Mouse (Mus musculus) kidney, postnatal 36 days (tissue): ENCODE measurements around the gene Pkn3.
"Not testable (repeated sequence)": the region's sequence is repeated elsewhere in the genome, so short reads cannot be mapped to it uniquely, and the experiment has no call there.

ENCODE experiments used
- DNase-seq, 2 experiments: peaks; one replicate each; pipeline ENCODE4 v3.0.0; 2021 to 2022; ENCODE audit warnings: mixed read lengths in 2 of 2

The Pkn3 gene

DNA sequence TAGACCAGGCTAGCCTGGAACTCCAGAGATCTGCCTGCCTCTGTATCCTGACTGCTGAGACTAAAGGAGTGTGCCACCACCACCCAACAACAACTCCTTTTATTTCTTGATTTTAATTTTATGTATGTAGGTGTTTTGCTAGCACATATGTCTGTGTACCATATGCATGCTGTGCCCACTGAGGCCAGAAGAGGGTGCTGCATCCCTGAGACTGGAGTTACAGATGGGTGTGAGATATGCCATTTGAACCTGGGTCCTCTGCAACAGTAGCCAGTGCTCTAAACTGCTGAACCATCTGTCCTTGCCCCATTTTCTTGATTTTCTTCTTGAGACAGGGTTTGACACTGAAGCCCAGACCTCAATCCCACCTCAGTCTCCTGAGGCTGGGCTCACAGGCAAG lies 28.9 kb downstream of the Pkn3 start:
- DNase-seq: peak; percentile 53 to 80

DNA sequence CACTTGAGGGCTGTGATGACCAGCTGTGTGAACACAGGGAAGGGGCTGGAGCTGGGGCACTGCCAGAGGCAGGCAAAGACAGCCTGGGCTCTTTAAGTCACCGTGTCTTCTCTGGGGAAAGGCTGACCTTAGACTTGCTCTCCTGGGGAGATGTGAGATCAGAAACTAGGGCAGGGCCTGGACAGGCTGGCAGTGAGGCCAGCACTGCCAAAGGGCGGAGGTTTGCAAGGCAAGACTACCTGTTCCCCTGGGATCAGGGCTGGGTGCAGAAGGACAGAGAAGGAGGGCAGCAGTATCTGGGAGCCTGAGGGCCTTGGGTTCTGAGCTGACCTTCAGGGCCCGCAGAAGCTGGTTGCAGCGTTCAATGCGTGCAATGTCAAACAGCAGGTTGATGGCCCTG lies 30.2 kb downstream of the Pkn3 start:
- DNase-seq: no peak

DNA sequence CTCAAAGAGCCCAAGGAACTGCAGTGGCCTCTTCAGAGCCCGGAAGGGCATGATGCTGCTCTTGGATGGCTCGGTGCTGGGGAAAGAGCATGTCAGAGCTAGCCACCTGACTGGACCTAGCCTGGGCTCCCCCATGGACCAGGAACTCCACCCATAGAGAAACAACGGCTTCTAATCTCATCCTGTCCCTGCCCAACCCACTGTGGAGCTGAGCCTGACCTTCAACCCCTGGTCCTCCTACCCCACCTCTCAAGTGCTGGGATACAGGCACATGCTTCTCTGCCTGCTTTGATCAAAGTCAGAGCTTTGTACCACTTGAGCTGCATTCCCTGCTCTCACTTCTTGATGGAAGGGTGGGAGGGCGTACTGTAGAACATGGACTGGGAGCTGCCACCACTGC lies 30.8 kb downstream of the Pkn3 start:
- no peak for DNase-seq

DNA sequence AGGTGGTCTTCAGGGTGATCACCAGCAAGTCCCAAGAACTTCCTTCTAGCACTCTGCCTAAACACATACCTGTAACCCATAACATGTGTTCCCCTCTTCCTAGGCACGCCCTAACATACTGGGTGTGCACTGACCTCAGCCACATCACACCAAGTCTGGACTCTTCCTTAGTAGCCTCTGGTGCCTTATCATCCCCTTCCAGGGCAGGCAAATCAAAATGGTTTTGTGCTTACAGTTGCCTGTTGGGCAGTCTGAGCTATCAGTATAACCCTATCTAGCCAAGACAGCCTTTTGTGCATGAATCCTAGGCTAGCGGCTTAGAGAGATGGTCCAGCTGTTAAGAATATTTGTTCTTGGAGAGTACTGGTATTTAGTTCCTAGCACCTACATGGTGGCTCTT lies 34.0 kb downstream of the Pkn3 start:
- DNase-seq: no peak

DNA sequence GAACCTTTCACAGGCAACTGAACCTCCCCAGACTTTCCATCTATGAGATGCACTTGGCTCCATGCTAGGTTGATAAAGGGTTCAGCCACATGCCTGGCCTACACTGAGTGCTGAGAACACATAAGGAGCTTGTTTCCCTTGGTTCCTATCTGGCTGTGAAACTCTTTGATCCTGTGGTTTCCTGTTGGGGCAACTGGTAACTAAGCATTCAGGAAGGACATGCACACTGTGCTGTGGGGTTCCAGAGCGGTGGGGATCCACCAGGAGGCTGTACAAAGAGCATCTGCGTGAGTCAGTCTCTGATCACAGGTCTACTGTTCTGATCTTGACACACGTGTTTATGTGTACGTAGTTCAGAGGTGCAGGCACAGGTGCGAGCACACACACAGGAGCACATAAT lies 35.1 kb downstream of the Pkn3 start:
- DNase-seq: no peak

DNA sequence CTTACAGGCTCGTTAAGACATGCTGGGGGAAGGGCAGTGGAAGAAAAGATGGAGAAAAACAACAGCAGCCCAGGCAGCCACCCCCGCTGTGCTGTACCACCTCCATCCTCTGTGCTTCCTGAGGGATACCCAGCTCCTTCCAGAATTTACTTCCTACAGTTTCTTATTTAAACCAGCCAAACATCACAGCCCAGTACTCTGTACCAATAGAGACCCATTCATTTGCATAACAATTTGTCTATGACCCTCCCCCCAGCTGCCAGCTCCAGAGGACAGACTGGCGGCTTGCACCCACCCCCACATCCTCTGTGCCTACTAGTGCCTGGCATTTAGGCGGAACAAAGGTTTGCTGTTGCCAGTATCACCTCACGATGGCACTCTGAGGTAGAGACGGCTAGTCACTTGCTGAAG lies 42.2 kb downstream of the Pkn3 start:
- DNase-seq: no peak

DNA sequence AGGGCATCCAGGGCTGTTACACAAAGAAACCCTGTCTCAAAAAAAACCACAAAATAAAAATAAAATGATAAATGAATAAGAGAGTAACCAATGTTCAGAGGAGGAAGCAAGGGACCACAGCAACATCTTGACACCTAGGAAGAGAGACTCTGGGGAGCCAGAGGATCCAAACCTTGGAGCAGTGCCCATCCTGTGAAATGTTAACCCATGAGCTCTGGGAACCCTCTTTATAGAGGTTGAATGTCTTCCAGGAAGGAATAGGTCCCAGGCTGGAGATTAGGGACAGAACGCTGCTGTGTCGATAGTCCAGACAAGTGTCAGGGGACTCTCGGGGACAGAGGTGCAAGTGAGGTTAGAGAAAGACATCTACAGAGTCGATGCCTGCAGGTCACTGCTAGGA lies 42.8 kb downstream of the Pkn3 start:
- DNase-seq: peak; percentile 66 to 78

DNA sequence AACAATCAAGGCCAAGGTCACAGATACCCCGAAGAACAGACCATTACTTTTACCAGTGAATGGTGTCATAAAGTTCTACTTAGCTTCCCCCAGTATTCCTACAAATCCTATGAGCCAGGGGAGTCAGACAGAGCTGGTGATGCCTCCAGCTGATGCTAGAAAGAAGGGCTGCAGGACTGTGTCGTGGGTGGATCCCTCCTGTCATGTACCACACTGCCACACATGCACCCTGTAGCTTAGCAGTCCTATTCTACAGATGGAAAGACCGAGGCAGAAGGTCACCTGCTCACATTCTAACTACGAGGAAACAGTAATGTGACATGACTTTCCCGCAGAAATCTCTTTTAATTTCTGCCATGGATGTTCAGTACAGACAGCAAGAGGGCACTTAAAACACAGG lies 45.3 kb downstream of the Pkn3 start:
- no peak for DNase-seq

DNA sequence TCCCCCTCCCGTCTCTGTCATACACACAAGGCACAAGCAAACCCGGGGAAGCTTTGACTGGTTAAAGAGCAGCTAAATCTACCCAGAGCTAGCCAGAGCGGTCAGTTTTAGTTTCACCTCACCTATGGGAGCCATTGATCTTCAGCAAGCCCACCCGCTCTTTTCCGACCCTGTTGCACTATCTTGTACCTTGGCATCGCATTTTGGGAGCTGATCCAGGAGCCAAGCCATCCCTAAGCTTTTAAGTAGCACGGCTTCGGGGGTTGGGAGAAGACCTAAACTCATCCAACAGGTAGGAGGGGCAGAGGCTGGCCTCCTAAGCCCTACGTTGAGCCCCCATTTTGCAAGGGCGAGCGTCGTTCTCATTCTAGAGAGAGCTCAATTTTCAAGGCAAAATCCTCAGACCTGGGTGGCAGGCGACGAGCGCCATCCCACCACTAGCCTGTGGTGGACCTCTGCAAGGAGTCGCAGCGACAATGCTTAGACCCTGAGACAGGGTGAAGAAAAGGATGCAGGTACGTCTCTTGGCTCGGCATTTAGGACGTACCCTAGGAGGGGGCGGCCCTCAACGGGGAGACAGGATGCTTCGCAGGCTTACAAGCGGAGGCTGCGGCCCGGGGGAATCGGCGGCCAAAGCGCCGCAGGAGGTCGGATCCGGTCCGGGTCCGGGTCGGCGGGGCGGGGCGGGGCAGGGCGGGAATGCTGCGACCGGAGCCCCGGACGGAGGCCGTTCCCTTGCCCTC lies 46.4 kb downstream of the Pkn3 start:
- DNase-seq: no peak

DNA sequence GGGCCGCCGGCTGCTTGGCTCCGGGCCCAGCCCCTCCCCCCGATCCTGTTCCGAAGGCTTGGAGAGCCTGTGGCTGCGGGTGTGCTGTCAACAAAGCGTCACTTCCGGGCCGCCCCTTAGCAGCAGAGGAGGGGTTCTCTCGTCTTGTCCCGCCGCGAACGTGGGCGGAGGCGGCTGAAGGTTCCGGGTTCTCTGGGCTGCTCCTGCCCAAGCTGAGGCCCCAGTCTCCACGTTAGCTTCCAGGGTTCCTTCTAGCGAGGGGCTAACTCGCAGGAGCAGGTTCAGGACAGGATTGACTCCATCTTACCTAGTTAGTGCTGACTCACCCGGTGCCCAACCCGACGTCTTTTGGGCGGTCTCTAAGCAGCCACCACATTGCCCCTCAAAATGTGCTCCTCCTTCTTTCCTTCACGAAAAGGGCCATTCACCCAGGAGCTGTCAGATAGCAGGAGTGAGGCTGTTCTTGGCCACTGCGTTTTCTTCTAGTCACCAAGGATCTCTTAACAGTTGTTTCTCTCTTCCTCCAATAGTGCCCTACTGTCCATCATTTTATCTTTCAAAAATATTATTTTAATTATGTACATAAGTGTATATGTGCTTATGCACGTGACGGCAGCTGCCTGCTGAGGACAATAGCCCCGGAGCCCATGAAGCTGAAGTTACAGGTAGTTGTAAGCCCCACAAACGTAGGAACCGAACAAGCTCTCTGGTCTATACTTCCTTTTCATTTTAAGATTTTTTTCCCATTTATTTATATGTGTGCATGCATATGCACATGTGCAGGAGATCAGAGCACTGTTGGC lies 47.2 kb downstream of the Pkn3 start, which contains the start of gene Zer1:
Zer1 (minus strand) TSS at position 114 of the 803 bp plus-strand sequence.
- peak; percentile 98 to 100 for DNase-seq

DNA sequence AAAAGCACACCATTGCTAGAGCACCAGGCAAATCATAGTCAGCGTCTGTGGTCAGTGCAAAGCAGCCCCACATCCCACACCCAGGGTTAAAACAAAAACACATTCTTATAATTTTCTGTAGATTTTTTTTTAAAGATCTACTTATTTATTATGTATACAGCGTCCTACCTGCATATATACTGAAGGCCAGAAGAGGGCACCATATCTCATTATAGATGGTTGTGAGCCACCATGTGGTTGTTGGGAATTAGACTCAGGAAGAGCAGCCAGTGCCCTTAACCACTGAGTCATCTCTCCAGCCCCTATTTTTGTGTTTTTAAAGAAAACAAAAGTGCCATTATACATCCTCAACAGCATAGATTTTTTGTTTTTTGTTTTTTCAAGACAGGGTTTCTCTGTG lies 51.3 kb downstream of the Pkn3 start:
- peak; percentile 64 to 66 for DNase-seq

DNA sequence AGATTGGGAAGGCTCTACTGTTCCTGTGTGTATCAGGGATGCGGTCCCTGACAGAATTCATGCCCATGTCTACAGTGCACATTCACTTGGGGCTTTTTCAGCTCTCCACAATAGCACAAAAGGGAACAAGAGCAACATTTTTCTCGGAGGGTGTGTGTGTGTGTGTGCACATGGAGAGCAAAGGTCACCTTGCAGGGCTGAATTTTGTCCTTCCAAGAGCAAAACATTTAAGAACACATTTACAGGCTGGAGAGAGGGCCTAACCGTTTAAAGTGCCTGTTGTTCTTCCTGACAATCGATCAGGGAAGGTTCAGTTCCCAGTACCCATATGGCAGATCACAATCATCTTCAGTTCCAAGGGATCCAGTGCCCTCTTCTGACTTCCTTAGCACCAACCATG lies 52.7 kb downstream of the Pkn3 start:
- DNase-seq: peak; percentile 52 to 60

DNA sequence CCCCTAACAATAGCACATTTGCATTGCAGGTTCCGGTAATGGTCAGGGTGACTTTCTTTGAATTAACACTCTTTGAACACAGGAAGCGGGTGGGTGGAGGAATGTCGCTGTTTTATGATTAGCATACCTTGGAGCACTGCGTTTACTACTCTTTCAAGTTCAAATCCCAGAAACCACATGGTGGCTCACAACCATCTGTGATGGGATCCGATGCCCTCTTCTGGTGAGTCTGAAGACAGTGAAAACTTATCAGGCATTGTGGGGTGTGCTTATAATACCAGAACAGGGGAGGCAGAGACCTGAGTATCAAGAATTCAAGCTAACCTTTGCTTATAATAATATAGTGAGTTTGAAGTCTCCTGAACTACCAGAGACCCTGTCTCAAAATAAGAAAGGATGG lies 53.8 kb downstream of the Pkn3 start:
- DNase-seq: not testable (repeated sequence)

DNA sequence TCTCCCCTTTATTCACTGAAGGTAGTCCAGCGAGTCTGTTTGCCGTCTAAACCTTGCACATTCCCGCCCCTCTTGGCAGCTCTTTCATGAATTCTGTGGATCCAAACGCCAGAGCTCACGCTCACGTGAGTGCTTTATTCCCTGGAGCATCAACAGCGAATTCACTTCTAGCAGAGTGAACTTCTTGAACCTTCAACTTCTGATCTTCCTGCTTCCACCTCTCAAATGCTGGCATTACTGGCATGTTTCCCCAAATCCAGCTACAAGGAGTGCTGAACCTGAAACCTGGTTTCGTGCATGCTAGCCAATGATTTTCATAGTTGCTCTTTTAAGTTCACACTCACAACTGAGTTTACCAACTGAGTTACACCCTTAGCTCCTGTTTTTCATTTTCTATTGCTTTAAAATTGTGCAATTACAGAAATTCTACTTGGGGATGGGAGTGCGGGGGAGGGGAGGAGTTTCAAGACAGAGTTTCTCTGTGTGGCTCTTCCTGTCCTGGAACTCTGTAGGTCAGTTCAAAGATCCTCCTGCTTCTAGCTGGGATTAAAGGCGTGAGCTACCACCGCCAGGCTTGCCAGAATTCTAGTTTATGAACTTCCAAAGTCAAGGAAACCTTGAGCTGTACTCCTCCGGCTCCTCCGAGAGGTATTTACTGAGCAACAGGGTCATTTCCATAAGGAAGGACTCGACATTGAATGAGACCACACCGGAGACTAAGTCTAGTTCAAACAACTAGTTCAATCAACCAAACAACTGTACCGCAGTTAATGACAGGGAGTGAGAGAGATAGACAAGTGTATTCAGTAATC lies 55.5 kb downstream of the Pkn3 start:
- peak; percentile 91 to 93 for DNase-seq

DNA sequence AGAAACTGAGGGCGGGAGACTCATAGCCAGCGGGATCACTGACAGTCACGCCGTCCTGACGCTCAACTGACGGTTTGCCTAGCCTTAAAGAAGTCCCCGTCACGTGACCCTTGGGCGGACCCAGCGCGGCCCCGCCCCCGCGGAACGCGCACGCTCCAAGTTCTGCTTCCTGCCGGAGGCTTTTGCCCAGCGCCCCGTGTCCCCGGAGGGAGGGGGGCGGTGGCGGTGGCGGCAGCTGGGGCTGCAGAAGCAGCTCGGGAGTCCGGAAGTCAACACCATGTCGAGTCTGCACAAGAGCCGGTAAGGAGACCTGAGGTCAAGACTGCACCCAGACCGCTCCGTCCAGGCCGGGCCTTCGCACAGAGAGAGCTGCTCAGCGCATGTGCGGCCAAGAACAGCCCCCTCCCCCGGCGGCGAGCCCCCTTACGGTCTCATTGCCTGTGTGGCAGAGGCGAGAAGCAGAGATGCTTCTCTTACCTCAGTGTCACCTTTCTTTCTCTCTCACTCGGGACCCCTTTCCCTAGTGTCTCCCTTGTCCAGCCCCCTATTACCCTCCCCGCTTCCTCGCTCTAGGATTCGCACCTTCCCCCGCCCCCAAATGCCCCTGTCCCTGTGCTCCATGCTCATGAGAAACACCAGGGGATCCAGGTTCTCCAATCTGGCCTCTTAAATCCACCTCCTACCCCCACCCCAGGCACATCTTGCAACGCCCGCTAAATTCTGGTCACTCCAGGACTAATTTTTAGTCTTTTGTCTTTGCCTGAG lies 56.3 kb downstream of the Pkn3 start, which contains the start of gene Tbc1d13:
Tbc1d13 (plus strand) TSS at position 134 of the 765 bp plus-strand sequence.
- peak; percentile 99 for DNase-seq

DNA sequence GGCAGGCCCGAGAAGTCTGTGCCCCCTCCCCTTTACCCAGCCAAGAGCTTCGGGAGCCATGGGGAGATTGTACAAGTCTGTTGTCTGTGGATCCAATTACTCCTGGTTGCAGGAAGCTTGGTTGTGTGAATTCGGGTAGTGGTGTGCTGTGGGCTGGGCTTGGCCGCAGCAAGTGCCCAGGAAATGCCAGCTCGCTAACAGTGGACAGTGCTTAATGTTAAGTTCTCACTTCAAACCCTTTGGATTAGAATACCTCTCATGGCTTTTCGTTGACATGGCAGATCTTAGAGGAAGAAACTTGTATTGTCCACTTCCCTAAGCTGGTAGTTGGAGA lies 56.9 kb downstream of the Pkn3 start:
- DNase-seq: peak; percentile 18 to 36

DNA sequence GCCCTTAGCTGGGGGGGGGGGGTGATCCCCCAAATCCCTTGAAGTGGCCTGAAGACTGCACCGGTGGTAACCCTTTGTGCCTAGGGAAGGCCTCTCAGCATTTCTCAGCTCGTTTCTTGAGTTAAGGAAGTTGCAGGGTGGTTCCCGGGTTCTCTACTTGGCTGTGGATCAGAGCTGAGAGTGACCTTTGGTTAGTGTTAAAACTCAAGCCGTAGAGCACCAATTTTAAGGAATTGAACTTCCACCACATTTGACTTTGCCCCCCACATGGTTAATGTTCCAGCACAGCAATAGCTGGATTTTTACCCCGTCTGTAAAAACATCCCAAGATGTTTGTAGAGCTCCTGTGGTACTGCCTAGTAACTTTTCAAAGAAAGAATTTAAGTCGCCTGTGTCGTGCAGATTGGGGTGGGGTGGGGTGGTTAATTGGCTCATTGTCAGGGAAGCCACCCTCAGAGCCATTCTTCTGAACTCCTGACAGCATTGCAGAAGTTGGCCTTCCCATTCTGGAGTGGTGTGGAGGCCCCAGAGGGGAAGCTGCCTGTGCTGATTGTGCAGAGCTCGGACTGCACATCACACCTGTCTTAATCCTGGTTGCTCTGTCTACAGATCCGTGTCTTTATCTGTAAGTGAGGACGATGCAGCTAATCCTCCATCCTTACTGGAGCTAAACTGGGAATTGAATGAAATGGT lies 57.6 kb downstream of the Pkn3 start:
- peak; percentile 79 to 89 for DNase-seq

DNA sequence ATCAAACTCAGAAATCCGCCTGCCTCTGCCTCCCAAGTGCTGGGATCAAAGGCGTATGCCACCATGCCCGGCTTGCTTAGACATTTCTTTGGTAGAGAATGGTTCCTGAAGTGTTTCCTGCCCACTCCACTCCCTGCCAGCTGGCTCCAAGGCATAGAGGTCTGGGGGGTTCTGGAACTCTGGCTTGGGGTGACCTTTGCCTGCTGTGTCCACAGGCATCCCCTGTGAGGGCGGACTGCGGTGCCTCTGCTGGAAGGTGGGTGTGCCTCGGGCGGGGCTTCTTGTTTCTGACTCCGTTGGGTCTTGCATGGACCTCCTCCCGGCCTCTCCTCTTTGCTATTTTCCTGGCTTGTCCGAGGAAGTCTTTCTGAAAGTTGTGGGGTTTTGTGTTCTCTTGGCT lies 59.0 kb downstream of the Pkn3 start:
- peak; percentile 48 to 73 for DNase-seq

DNA sequence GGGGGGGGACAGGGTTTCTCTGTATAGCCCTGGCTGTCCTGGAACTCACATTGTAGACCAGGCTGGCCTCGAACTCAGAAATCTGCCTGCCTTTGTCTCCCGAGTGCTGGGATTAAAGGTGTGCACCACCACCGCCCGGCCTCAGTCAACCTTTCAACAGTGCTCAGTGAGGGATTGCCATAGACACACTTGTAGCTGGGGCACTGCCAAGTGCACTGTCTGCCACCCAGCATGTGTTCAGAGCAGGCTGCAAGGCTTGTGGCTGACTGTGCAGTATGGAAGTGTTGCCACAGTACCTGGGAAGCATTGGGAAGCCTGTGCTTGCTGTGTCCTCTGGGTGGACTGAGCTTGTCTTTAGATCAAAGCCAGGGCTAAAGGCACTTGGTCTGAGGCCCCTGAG lies 62.5 kb downstream of the Pkn3 start:
- peak; percentile 55 to 60 for DNase-seq
